34 mouse cellular contexts compared by ENCODE assay signal in the genomic region with DNA sequence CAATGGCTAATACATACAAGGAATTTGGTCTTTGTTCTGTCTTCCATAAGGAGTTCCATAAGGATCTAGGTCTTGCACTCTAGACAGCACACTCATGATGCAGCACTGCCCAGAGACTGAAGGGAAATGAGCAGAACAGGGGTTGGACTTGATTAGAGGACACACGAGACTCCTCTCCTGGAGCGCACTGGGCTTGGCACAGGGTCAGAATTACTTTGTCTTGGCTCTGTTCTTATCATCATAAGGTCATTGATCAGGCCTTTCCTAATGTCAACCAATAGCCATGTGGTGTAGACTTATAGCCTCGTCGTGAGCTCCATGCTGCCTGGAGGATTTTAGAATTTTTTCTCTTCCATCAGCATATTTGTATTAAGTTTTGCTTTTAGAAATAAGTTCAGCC.
"Had no signal": no experiment of that assay in that cellular context is flagged by ENCODE, and none has a peak within 500 bp of the region (broad histone marks: within the 10 kb centered on the region; RNA-seq: fewer than 3 reads in every experiment).

No protein-coding gene starts in this region.

- H3K27me3 ChIP-seq: heart, embryonic 12.5 days; heart, embryonic 13.5 days; heart, embryonic 15.5 days; hindbrain, embryonic 12.5 days; hindbrain, embryonic 15.5 days; intestine, embryonic 15.5 days; kidney, embryonic 15.5 days had no signal

- H3K4me1 ChIP-seq: heart, embryonic 12.5 days; heart, embryonic 13.5 days; heart, embryonic 15.5 days; hindbrain, embryonic 10.5 days; hindbrain, embryonic 12.5 days; hindbrain, embryonic 15.5 days; kidney, embryonic 15.5 days had no signal

- H3K27ac ChIP-seq: heart, embryonic 13.5 days; heart, embryonic 15.5 days; hindbrain, embryonic 10.5 days; hindbrain, embryonic 12.5 days; hindbrain, embryonic 13.5 days; hindbrain, embryonic 14.5 days; hindbrain, embryonic 15.5 days; hindbrain, postnatal 0 days; intestine, embryonic 15.5 days; kidney, embryonic 15.5 days; kidney, postnatal 0 days; layer of hippocampus, adult 2 months had no signal

- H3K4me3 ChIP-seq: heart, embryonic 12.5 days; heart, embryonic 13.5 days; heart, embryonic 15.5 days; hindbrain, embryonic 10.5 days; hindbrain, embryonic 12.5 days; hindbrain, embryonic 13.5 days; hindbrain, embryonic 15.5 days; intestine, embryonic 15.5 days; kidney, embryonic 15.5 days; layer of hippocampus, adult 2 months had no signal

- H3K4me2 ChIP-seq: heart, embryonic 11.5 days; heart, embryonic 12.5 days; heart, embryonic 13.5 days; heart, embryonic 15.5 days; hindbrain, embryonic 12.5 days; hindbrain, embryonic 13.5 days; hindbrain, embryonic 14.5 days; hindbrain, embryonic 15.5 days; intestine, embryonic 15.5 days; kidney, embryonic 15.5 days had no signal

- H3K9ac ChIP-seq: heart, embryonic 12.5 days; heart, embryonic 13.5 days; heart, embryonic 15.5 days; hindbrain, embryonic 12.5 days; hindbrain, embryonic 13.5 days; hindbrain, embryonic 14.5 days; hindbrain, embryonic 15.5 days; intestine, embryonic 15.5 days; kidney, embryonic 15.5 days had no signal

- H3K9me3 ChIP-seq: heart, embryonic 12.5 days; heart, embryonic 13.5 days; heart, embryonic 15.5 days; hindbrain, embryonic 10.5 days; hindbrain, embryonic 12.5 days; hindbrain, embryonic 13.5 days; hindbrain, embryonic 15.5 days; intestine, embryonic 15.5 days; kidney, embryonic 15.5 days had no signal

- ATAC-seq: hindbrain, embryonic 16.5 days; hindbrain, postnatal 0 days; inflammation-experienced regulatory T-cells, adult 6 months; intestine, embryonic 15.5 days; intestine, embryonic 16.5 days; intestine, postnatal 0 days had no signal

- DNase-seq: heart, postnatal 10 days; heart, postnatal 14 days; heart, postnatal 36 days; heart, postnatal 4 days; kidney, adult 11 months; kidney, adult 18-20 months; kidney, adult 2 months; kidney, adult 8-10 months; kidney, adult 9 months; kidney, postnatal 10 days; kidney, postnatal 14 days; kidney, postnatal 25 days; kidney, postnatal 36 days; kidney, postnatal 4 days; layer of hippocampus, adult 9-11 months; layer of hippocampus, postnatal 36 days had no signal

- H3K36me3 ChIP-seq: heart, embryonic 12.5 days; heart, embryonic 13.5 days; heart, embryonic 15.5 days; hindbrain, embryonic 10.5 days; hindbrain, embryonic 12.5 days; hindbrain, embryonic 13.5 days; hindbrain, embryonic 15.5 days; intestine, embryonic 15.5 days; kidney, embryonic 15.5 days had no signal
